Mouse (Mus musculus) T-cell, adult 2 months (primary cell): ENCODE measurements around the gene Lxn.
A peak's percentile ranks its signal among the peaks of the same experiment; 100 is the strongest.

Experiments
- DNase-seq: peaks from one replicate; pipeline ENCODE4 v3.0.0; 2022; ENCODE audit warnings: low spot score

The Lxn gene

DNA sequence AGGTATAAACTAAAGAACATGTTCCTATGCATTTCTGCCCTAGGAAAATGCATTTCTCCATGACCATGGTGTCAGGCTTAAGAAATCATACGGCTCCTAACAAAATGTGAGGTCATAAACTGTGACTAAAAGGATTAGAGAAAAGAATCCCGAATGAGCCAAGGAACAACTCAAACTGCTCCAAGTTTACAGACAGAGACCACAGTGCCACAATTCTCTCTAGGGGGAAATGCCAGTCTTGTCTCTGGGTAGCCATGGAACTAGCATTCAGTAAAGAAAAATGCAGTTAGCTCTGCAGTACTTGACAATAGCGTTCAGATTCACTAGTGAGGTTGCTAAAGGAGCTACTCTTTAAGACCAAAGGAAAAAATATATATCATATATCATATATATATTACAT, 3.8 kb downstream of the Lxn start:
- DNase-seq = no peak

DNA sequence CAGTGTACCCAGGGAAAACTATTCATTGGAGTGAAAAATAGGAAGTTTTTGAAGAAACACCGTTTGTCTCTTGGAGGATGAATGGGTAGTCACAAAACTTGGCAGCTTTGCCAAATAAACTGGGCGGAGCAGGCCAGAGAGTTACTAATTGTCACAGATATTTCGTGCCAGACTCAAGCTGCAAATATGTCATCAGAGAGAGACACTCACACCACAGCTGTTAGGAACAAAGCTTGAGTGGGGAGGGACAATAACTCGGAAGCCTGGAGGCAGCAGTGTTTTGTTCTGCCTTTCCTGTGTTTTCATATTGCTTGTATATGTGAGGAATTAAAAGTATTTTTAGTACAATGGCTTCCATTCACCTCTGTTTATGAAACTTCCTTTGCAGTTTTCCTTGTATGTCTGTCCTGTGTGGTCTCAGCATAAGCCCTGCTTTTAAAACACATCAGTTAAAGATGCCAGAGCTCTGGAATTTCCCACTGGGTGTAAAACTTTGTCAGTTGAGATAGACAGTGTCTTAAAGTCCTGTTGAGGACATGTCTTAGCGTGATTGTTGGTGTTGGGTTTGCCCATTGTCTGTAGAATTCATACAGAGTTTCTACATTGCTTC, 13.0 kb downstream of the Lxn start:
- no peak for DNase-seq

DNA sequence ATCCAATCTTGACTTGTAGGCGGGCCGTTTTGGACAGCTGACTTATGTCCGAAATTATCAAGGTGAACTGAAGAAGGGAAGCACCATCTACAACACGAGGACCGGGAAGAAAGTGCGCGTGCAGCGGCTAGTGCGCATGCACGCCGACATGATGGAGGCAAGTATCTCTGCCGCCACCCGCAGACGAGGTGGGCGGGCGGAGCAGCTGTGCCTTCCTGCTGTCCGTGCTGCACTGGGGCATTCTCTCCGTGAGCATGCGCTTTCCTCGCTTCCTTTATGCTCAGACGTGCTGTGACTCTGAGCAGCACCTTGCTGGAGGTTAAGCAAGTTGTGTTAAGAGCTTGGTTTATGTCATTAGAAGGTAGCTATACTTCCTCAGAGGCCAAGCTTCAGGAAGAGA, 14.1 kb downstream of the Lxn start:
- DNase-seq = no peak

DNA sequence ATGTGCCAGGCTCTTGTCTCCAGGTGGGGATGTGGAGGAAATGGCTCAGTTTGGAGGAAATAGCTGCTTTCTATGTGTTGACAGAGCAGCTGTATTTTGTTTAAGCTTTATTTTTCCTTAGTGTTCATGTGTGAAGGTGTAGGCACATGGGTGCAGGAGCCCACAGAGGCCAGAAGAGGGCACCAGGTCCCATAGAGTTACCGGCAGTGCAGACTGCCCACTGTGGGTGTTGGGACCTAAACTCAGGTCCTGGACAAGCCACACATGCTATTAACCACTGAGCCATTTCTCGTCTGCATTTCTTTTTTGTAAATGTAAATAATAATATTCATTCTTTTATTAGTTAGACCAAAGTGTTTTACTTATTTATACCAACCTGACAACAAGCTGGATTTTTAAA, 16.6 kb downstream of the Lxn start:
- no peak for DNase-seq

DNA sequence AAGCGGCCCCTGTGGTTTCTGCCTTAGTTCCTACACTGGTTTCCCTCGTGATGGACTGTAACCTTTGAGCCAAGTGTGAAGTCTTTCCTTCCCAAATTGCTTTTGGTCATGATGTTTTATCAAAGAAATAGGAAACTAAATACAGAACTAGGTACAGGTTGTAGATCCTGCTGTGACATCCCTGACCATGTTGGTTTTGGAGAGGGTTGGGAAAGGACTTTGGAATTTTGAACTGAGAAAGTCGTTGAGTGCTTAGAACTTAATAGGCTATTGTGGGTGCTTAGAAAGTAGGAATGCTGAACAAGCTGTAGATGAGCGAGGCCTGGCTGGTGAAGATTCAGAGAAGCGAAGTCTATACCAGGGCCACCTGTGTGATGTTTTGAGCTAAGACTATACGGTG, 29.7 kb downstream of the Lxn start:
- no peak for DNase-seq

DNA sequence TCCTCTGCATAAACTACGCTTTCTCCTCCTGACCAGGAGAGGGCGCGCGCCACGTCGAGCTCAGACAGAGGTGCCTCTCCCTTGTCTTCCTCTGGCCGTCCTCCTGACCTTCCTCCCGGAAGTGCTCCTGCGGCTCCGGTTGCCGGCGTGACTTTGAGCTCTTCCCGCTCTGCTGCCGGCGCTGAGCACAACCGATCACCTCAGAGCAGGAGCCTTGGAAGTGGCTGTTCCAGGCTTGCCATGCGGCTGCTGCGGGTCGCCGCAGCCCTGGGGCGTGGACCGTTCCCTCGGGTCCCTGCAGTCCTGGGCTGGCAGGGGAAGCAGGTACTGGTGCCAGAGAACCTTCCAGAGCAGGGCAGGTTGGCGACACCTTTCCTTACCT, 33.7 kb downstream of the Lxn start, which contains the start of gene Gfm1:
Gfm1 (plus strand) TSS at position 98 of the 382 bp plus-strand sequence.
- DNase-seq = peak; percentile 85

DNA sequence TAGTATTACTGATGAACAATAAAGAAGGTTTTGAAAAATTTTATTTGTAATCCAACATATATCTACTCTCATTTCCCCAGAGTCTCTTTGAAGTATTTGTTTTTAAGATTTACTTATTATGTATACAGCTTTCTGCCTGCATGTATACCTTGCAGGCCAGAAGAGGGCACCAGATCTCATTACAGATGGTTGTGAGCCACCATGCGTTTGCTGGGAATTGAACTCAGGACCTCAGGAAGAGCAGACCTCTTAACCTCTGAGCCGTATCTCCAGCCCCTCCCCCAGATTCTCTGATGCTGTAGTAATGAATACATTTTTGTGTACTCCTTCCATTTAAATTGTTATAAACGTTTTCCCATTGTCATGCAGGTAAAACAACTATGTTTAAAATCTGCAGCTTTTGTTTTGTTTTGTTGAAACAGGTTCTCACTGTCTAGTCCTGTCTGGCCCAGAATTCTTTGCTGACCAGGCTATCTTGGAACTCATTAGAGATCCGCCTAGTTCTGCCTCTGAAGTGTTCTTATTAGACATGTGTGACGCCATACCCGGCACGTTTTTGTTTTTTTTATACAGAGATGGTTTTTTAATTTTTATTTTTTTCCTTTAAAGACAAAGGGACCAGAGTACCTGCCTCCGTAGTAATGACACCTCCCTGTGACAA, 34.3 kb downstream of the Lxn start:
- DNase-seq = peak; percentile 10
